Mouse (Mus musculus) gastrocnemius, postnatal 36 days (tissue): Measurements from ENCODE around the gene Gm27027. TPM values are rescaled to one million over a fixed set of nuclear protein-coding genes. Genes with fewer than 3 reads are reported as not detected.

Experiments
- DNase-seq, 2 experiments: peaks; one replicate each; pipeline ENCODE4 v3.0.0; 2022
- intact Hi-C: fragments of 180-260 bp; cut with DNase I; formaldehyde crosslinking; loops from one replicate; pipeline ENCODE4 v1.15.1; 2025
- long read RNA-seq, 2 experiments: library from polyadenylated mRNA; stranded (forward); transcript quantifications; one replicate each; pipeline ENCODE4 v2.0.0; 2021
- total RNA-seq, 2 experiments: library from RNA; stranded (reverse); gene quantifications; 2 replicates each; pipeline ENCODE4 v1.2.3; 2021

Gm27027 gene
- total RNA-seq, result under 1 TPM in 1 of 2 experiments, not detected in 1; 0.86 TPM
- long read RNA-seq, experiment 1, result 0 reads
- long read RNA-seq, experiment 2, partial matches to known transcripts, result 0 of 1 reads
- long read RNA-seq, experiment 2, other reads (novel, unspliced or antisense), result 1 of 1 reads

GRCm38 (mm10) chr2:93996254-93996653 lies at the start of gene Gm27027:
TSS of gene Gm27027 (minus strand) at chr2:93996354.
- no peak for DNase-seq
- intact Hi-C loops, result no loop called here

GRCm38 (mm10) chr2:94045411-94046090 lies 49.4 kb upstream of the Gm27027 start:
- intact Hi-C loops, result no loop called here

GRCm38 (mm10) chr2:94044174-94044573 lies 48.0 kb upstream of the Gm27027 start:
- DNase-seq, result no peak
- intact Hi-C loops, result no loop called here

More at GRCm38 (mm10) chr2:94045411-94046090, 49.4 kb upstream of the Gm27027 start:
- no peak for DNase-seq

GRCm38 (mm10) chr2:94043662-94044061 lies 47.5 kb upstream of the Gm27027 start:
- DNase-seq, result no peak
- intact Hi-C loops, result no loop called here

GRCm38 (mm10) chr2:94042461-94042860 lies 46.3 kb upstream of the Gm27027 start:
- DNase-seq, result no peak
- intact Hi-C loops, result no loop called here

GRCm38 (mm10) chr2:94040391-94041125 lies 44.4 kb upstream of the Gm27027 start:
- DNase-seq, result no peak
- intact Hi-C loops, result no loop called here

GRCm38 (mm10) chr2:94035428-94036331 lies 39.5 kb upstream of the Gm27027 start:
- intact Hi-C loops, result loop anchor here (2.0 to 5.0 kb wide), 2 partner anchors 207 to 255 kb away; no protein-coding TSS in a partner anchor
- peak; percentile 20 to 61 for DNase-seq

- DNase-seq, result no peak
- intact Hi-C loops, result no loop called here
Observed at GRCm38 (mm10) chr2:94030602-94031001, 34.4 kb upstream of the Gm27027 start.

GRCm38 (mm10) chr2:94024637-94025036 lies 28.5 kb upstream of the Gm27027 start:
- DNase-seq, result no peak
- intact Hi-C loops, result no loop called here

- intact Hi-C loops, result no loop called here
- DNase-seq, result peak; percentile 86 to 95
Observed at GRCm38 (mm10) chr2:94010335-94011291, 14.5 kb upstream of the Gm27027 start, which contains the start of gene Alkbh3. TSS of gene Alkbh3 (minus strand) at chr2:94010807.

GRCm38 (mm10) chr2:94002331-94002730 lies 6.2 kb upstream of the Gm27027 start:
- peak; percentile 66 to 81 for DNase-seq
- intact Hi-C loops, result no loop called here

GRCm38 (mm10) chr2:94001918-94002317 lies 5.8 kb upstream of the Gm27027 start:
- DNase-seq, result no peak
- intact Hi-C loops, result loop anchor here (1.0 kb wide), 1 partner anchor 130 kb away; no protein-coding TSS in a partner anchor

GRCm38 (mm10) chr2:94001411-94001810 lies 5.3 kb upstream of the Gm27027 start:
- DNase-seq, result no peak
- intact Hi-C loops, result loop anchor here (1.0 kb wide), 1 partner anchor 129 kb away; no protein-coding TSS in a partner anchor

GRCm38 (mm10) chr2:93992810-93993209 lies 3.3 kb downstream of the Gm27027 start:
- intact Hi-C loops, result no loop called here
- no peak for DNase-seq

- no peak for DNase-seq
- intact Hi-C loops, result no loop called here
Observed at GRCm38 (mm10) chr2:93992259-93992658, 3.9 kb downstream of the Gm27027 start.

- intact Hi-C loops, result no loop called here
Observed at GRCm38 (mm10) chr2:93991336-93991735, 4.8 kb downstream of the Gm27027 start.

GRCm38 (mm10) chr2:93988440-93988839 lies 7.7 kb downstream of the Gm27027 start:
- no peak for DNase-seq
- intact Hi-C loops, result no loop called here

More at GRCm38 (mm10) chr2:93991336-93991735, 4.8 kb downstream of the Gm27027 start:
- DNase-seq, result no peak

- intact Hi-C loops, result no loop called here
- DNase-seq, result no peak
Observed at GRCm38 (mm10) chr2:93982457-93983235, 13.5 kb downstream of the Gm27027 start.
